Mouse (Mus musculus) liver, embryonic 12.5 days (tissue): Measurements from ENCODE around the gene Eif4g2. TPM values are rescaled to one million over a fixed set of nuclear protein-coding genes. Genes with fewer than 3 reads are reported as not detected.

ENCODE experiments used
- ATAC-seq: fragments of 200-750 bp; cut with Nextera tagmentation; 2 replicates; pipeline ENCODE4 v1.8.0; 2017; ENCODE audit warnings: moderate number of reproducible peaks, mild to moderate bottlenecking, moderate library complexity
- H3K27ac ChIP-seq: fragments of 300-500 bp; sonication (generic); 2 replicates; pipeline ENCODE4 v1.5.1; 2016; ENCODE audit warnings: mild to moderate bottlenecking
- H3K27me3 ChIP-seq: fragments of 300-500 bp; sonication (generic); replicated peaks from 2 replicates; pipeline ENCODE4 v1.6.1; 2016; ENCODE audit warnings: mild to moderate bottlenecking, moderate library complexity
- H3K36me3 ChIP-seq: fragments of 300-500 bp; sonication (generic); 2 replicates; pipeline ENCODE4 v1.6.1; 2016; ENCODE audit warnings: mild to moderate bottlenecking, moderate library complexity
- H3K4me1 ChIP-seq: fragments of 300-500 bp; sonication (generic); 2 replicates; pipeline ENCODE4 v1.6.1; 2016
- H3K4me2 ChIP-seq: fragments of 300-500 bp; sonication (generic); 2 replicates; pipeline ENCODE4 v1.6.1; 2016; ENCODE audit warnings: mild to moderate bottlenecking, moderate library complexity
- H3K4me3 ChIP-seq: fragments of 300-500 bp; sonication (generic); 2 replicates; pipeline ENCODE4 v1.5.1; 2016; ENCODE audit warnings: mild to moderate bottlenecking, moderate library complexity
- H3K9ac ChIP-seq: fragments of 300-500 bp; sonication (generic); 2 replicates; pipeline ENCODE4 v1.6.1; 2016; ENCODE audit warnings: mild to moderate bottlenecking, moderate library complexity
- H3K9me3 ChIP-seq: fragments of 300-500 bp; sonication (generic); replicated peaks from 2 replicates; pipeline ENCODE4 v1.6.1; 2016; ENCODE audit warnings: mild to moderate bottlenecking, moderate library complexity
- WGBS: fragments of 180-500 bp; shearing (Covaris S2); methylation state at CpG from one replicate; pipeline ENCODE4 v1.1.7; 2016; ENCODE audit not compliant: insufficient replicate concordance; 5-methylcytosine and 5-hydroxymethylcytosine counted together
- polyA plus RNA-seq: library from polyadenylated mRNA; unstranded; fragments of >200 nt; fragmentation: Nextera tagmentation; extraction: Ambion mirVana; gene quantifications from 2 replicates; pipeline ENCODE4 v1.2.1, GENCODE M21; 2016

Gene Eif4g2
- polyA plus RNA-seq, 1 experiment from 2014 or later = 693 TPM

- Histone ChIP-seq H3K27ac (no peak overlapping the region), H3K9ac (no peak overlapping the region), H3K4me3 (no peak overlapping the region), H3K9me3 (peaks cover 5% of the 10 kb centered on the region), H3K4me1 (no peaks in the 10 kb centered on the region), H3K36me3 (peaks cover 14% of the 10 kb centered on the region), H3K27me3 (no peaks in the 10 kb centered on the region), H3K4me2 (no peak overlapping the region)
- no peak for ATAC-seq
- WGBS = 94% methylated on average over 1 of the region's 1 CpGs
Observed at GRCm38 (mm10) chr7:111062971-111063370, 19.9 kb downstream of the Eif4g2 start.

GRCm38 (mm10) chr7:111059527-111059926 is 23.3 kb downstream of the Eif4g2 start:
- Histone ChIP-seq H3K4me3 (no peak overlapping the region), H3K9ac (no peak overlapping the region), H3K4me2 (no peak overlapping the region), H3K4me1 (peaks cover 3% of the 10 kb centered on the region), H3K27ac (no peak overlapping the region), H3K9me3 (no peaks in the 10 kb centered on the region), H3K27me3 (no peaks in the 10 kb centered on the region), H3K36me3 (peaks cover 27% of the 10 kb centered on the region)
- ATAC-seq = no peak
- whole genome bisulfite sequencing = 78% methylated on average over 5 of the region's 5 CpGs

- Histone ChIP-seq H3K27me3 (no peaks in the 10 kb centered on the region), H3K27ac (no peak overlapping the region), H3K4me3 (no peak overlapping the region), H3K4me1 (peaks cover 10% of the 10 kb centered on the region), H3K36me3 (peaks cover 54% of the 10 kb centered on the region), H3K9me3 (no peaks in the 10 kb centered on the region), H3K4me2 (no peak overlapping the region), H3K9ac (no peak overlapping the region)
- 57% methylated on average over 3 of the region's 3 CpGs for WGBS
- no peak for ATAC-seq
Observed at GRCm38 (mm10) chr7:111055984-111056657, 26.7 kb downstream of the Eif4g2 start.

GRCm38 (mm10) chr7:111055221-111055620 is 27.6 kb downstream of the Eif4g2 start:
- H3K4me3 ChIP-seq = no peak overlapping the region
- ATAC-seq = no peak
- H3K4me1 ChIP-seq = peaks cover 10% of the 10 kb centered on the region
- H3K9ac ChIP-seq = no peak overlapping the region
- H3K27me3 ChIP-seq = no peaks in the 10 kb centered on the region
- H3K4me2 ChIP-seq = no peak overlapping the region
- H3K9me3 ChIP-seq = no peaks in the 10 kb centered on the region
- H3K27ac ChIP-seq = no peak overlapping the region
- peaks cover 63% of the 10 kb centered on the region for H3K36me3 ChIP-seq
- 89% methylated on average over 19 of the region's 19 CpGs for WGBS

- peaks cover 96% of the 10 kb centered on the region for H3K36me3 ChIP-seq
- no peak overlapping the region for H3K4me3 ChIP-seq
- no peak overlapping the region for H3K27ac ChIP-seq
Observed at GRCm38 (mm10) chr7:111049652-111050421, 33.0 kb downstream of the Eif4g2 start.

GRCm38 (mm10) chr7:111048920-111049319 is 33.9 kb downstream of the Eif4g2 start:
- Histone ChIP-seq H3K27ac (no peak overlapping the region), H3K4me3 (no peak overlapping the region), H3K36me3 (peaks cover 96% of the 10 kb centered on the region), H3K4me2 (no peak overlapping the region), H3K27me3 (no peaks in the 10 kb centered on the region), H3K9me3 (no peaks in the 10 kb centered on the region), H3K9ac (no peak overlapping the region), H3K4me1 (peaks cover 1% of the 10 kb centered on the region)
- no peak for ATAC-seq
- WGBS = 86% methylated on average over 5 of the region's 5 CpGs

More at GRCm38 (mm10) chr7:111049652-111050421, 33.0 kb downstream of the Eif4g2 start:
- Histone ChIP-seq H3K4me1 (peaks cover 10% of the 10 kb centered on the region), H3K9me3 (no peaks in the 10 kb centered on the region), H3K27me3 (no peaks in the 10 kb centered on the region), H3K9ac (no peak overlapping the region), H3K4me2 (no peak overlapping the region)
- WGBS = 68% methylated on average over 6 of the region's 6 CpGs
- ATAC-seq = 0 out of 2 replicates have a peak, but pooled peaks have one; percentile 42

GRCm38 (mm10) chr7:111029046-111029553 is 53.7 kb downstream of the Eif4g2 start:
- 1% methylated on average over 29 of the region's 29 CpGs for WGBS
- ATAC-seq = peak; percentile 47; the same call in 1 of the 2 replicates

GRCm38 (mm10) chr7:111028281-111029045 is 54.4 kb downstream of the Eif4g2 start, which contains the start of gene Ctr9:
Ctr9 (plus strand) TSS chr7:111028951.
- no peaks in the 10 kb centered on the region for H3K27me3 ChIP-seq
- H3K9ac ChIP-seq = peak within 1 kb of the TSS; percentile 80
- WGBS = 5% methylated on average over 45 of the region's 45 CpGs
- H3K27ac ChIP-seq = peak within 1 kb of the TSS; percentile 93
- H3K4me1 ChIP-seq = peaks cover 39% of the 10 kb centered on the region
- peak; percentile 91 for ATAC-seq
- H3K4me2 ChIP-seq = peak within 1 kb of the TSS; percentile 77
- peaks cover 27% of the 10 kb centered on the region for H3K36me3 ChIP-seq
- peak within 1 kb of the TSS; percentile 81 for H3K4me3 ChIP-seq
- H3K9me3 ChIP-seq = no peaks in the 10 kb centered on the region

More at GRCm38 (mm10) chr7:111029046-111029553, 53.7 kb downstream of the Eif4g2 start:
- H3K4me1 ChIP-seq = peaks cover 34% of the 10 kb centered on the region
- no peaks in the 10 kb centered on the region for H3K27me3 ChIP-seq
- H3K4me3 ChIP-seq = peak overlapping the region; percentile 81
- peak overlapping the region; percentile 93 for H3K27ac ChIP-seq
- H3K9ac ChIP-seq = peak overlapping the region; percentile 80
- peak overlapping the region; percentile 77 for H3K4me2 ChIP-seq
- H3K9me3 ChIP-seq = no peaks in the 10 kb centered on the region
- H3K36me3 ChIP-seq = peaks cover 32% of the 10 kb centered on the region

GRCm38 (mm10) chr7:111024912-111025311 is 57.9 kb downstream of the Eif4g2 start:
- Histone ChIP-seq H3K4me1 (peaks cover 42% of the 10 kb centered on the region), H3K9me3 (no peaks in the 10 kb centered on the region), H3K27ac (peak overlapping the region; percentile 72; the same call in 1 of the 2 replicates), H3K36me3 (no peaks in the 10 kb centered on the region), H3K4me2 (no peak overlapping the region), H3K4me3 (no peak overlapping the region), H3K9ac (no peak overlapping the region), H3K27me3 (no peaks in the 10 kb centered on the region)
- ATAC-seq = no peak
- WGBS = 38% methylated on average over 4 of the region's 4 CpGs

GRCm38 (mm10) chr7:111024068-111024594 is 58.7 kb downstream of the Eif4g2 start:
- peak overlapping the region; percentile 38; the same call in 1 of the 2 replicates for H3K9ac ChIP-seq
- no peaks in the 10 kb centered on the region for H3K36me3 ChIP-seq
- no peak for ATAC-seq
- H3K27me3 ChIP-seq = no peaks in the 10 kb centered on the region
- H3K9me3 ChIP-seq = no peaks in the 10 kb centered on the region
- H3K4me1 ChIP-seq = peaks cover 42% of the 10 kb centered on the region
- H3K27ac ChIP-seq = peak overlapping the region; percentile 72
- no peak overlapping the region for H3K4me3 ChIP-seq
- peak overlapping the region; percentile 37 for H3K4me2 ChIP-seq
- 41% methylated on average over 8 of the region's 8 CpGs for WGBS

GRCm38 (mm10) chr7:111020814-111021213 is 62.0 kb downstream of the Eif4g2 start:
- H3K4me3 ChIP-seq = no peak overlapping the region
- no peak overlapping the region for H3K27ac ChIP-seq
- no peaks in the 10 kb centered on the region for H3K9me3 ChIP-seq
- H3K27me3 ChIP-seq = peaks cover under 1% of the 10 kb centered on the region; the same call in 1 of the 2 replicates
- WGBS = 65% methylated on average over 4 of the region's 4 CpGs
- peaks cover 35% of the 10 kb centered on the region for H3K4me1 ChIP-seq
- H3K4me2 ChIP-seq = no peak overlapping the region
- no peaks in the 10 kb centered on the region for H3K36me3 ChIP-seq
- no peak overlapping the region for H3K9ac ChIP-seq
- no peak for ATAC-seq
